Mouse (Mus musculus) adrenal gland, postnatal 36 days (tissue): Measurements from ENCODE around the gene Itpr1. TPM values are rescaled to one million over a fixed set of nuclear protein-coding genes. Genes with fewer than 3 reads are reported as not detected.

Experiments used
- DNase-seq, 2 experiments: peaks; one replicate each; pipeline ENCODE4 v3.0.0; 2021; ENCODE audit warnings: mixed read lengths in 1 of 2
- total RNA-seq, 2 experiments: library from RNA; stranded (reverse); gene quantifications; 2 replicates each; pipeline ENCODE4 v1.2.3; 2021

Itpr1 gene
- total RNA-seq, 2 experiments from 2014 or later = 124 to 167 TPM

GRCm38 (mm10) chr6:108277622-108278396 lies 64.9 kb downstream of the Itpr1 start:
- DNase-seq = no peak

GRCm38 (mm10) chr6:108278826-108279630 lies 66.1 kb downstream of the Itpr1 start:
- no peak for DNase-seq

- DNase-seq = no peak
These were observed 69.2 kb downstream of the Itpr1 start for GRCm38 (mm10) chr6:108282131-108282530.

- no peak for DNase-seq
These were observed 69.7 kb downstream of the Itpr1 start for GRCm38 (mm10) chr6:108282621-108283020.

GRCm38 (mm10) chr6:108284688-108285087 lies 71.8 kb downstream of the Itpr1 start:
- no peak for DNase-seq

- DNase-seq = no peak
These were observed 76.1 kb downstream of the Itpr1 start for GRCm38 (mm10) chr6:108288979-108289378.

GRCm38 (mm10) chr6:108290978-108291377 lies 78.1 kb downstream of the Itpr1 start:
- DNase-seq = no peak

GRCm38 (mm10) chr6:108291556-108291955 lies 78.7 kb downstream of the Itpr1 start:
- peak in 1 of 2 experiments; percentile 22 for DNase-seq

GRCm38 (mm10) chr6:108301856-108302255 lies 89.0 kb downstream of the Itpr1 start:
- no peak for DNase-seq

GRCm38 (mm10) chr6:108303619-108304567 lies 91.0 kb downstream of the Itpr1 start:
- DNase-seq = no peak

- DNase-seq = peak; percentile 32 to 36
These were observed 92.4 kb downstream of the Itpr1 start for GRCm38 (mm10) chr6:108305171-108305779.

GRCm38 (mm10) chr6:108306240-108306639 lies 93.3 kb downstream of the Itpr1 start:
- peak; percentile 55 to 67 for DNase-seq

GRCm38 (mm10) chr6:108306910-108307584 lies 94.2 kb downstream of the Itpr1 start:
- DNase-seq = peak in 1 of 2 experiments; percentile 18

- no peak for DNase-seq
These were observed 94.9 kb downstream of the Itpr1 start for GRCm38 (mm10) chr6:108307770-108308169.

- DNase-seq = no peak
These were observed 96.7 kb downstream of the Itpr1 start for GRCm38 (mm10) chr6:108309391-108310182.

- DNase-seq = no peak
These were observed 100.2 kb downstream of the Itpr1 start for GRCm38 (mm10) chr6:108313056-108313455.

- no peak for DNase-seq
These were observed 101.1 kb downstream of the Itpr1 start for GRCm38 (mm10) chr6:108313997-108314396.

- DNase-seq = no peak
These were observed 103.5 kb downstream of the Itpr1 start for GRCm38 (mm10) chr6:108316268-108316824.

GRCm38 (mm10) chr6:108316951-108317350 lies 104.1 kb downstream of the Itpr1 start:
- no peak for DNase-seq

- DNase-seq = no peak
These were observed 108.8 kb downstream of the Itpr1 start for GRCm38 (mm10) chr6:108321653-108322052.
